Mouse (Mus musculus) spleen, adult 2 months (tissue): ENCODE results near the gene Pfn1.

Experiments used
- CTCF ChIP-seq: fragments of 200-500 bp; IDR thresholded peaks from 2 replicates; pipeline ENCODE4 v1.5.1; 2011; ENCODE audit warnings: mild to moderate bottlenecking, inconsistent platforms; ENCODE audit not compliant: insufficient read depth, insufficient read length, insufficient replicate concordance; ENCODE audit errors: extremely low read depth
- POLR2A ChIP-seq: fragments of 200-500 bp; IDR thresholded peaks from 2 replicates; pipeline ENCODE4 v1.6.1; 2011; ENCODE audit warnings: low read depth, low read length, inconsistent platforms

DNA sequence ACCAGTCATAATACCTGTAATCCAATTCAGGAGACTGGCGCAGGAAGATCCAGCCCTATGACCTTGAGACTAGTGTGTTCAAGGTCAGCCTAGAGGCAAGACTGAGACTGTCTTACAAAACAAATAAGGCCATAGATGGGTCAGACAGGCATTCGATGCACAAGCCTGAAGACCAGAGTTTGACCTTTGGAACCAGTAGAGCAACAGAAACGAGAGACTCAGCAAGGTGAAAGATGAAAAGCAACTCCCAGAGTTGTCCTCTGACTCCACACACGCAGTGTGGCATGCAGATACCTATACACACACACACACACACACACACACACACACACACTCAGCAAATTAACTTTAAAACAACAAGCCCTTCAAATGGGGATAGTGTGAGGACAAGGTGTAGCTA, 27.6 kb downstream of the Pfn1 start:
- TF ChIP-seq CTCF: no peak
- no peak for TF ChIP-seq POLR2A
